Mouse (Mus musculus) kidney, adult 2 months (tissue): ENCODE measurements around the gene Tenm4.

Experiments used
- CTCF ChIP-seq: fragments of 200-500 bp; conservative IDR thresholded peaks from 2 replicates; pipeline ENCODE4 v1.5.1; 2011; ENCODE audit warnings: low read depth, mild to moderate bottlenecking, control low read depth, low read length, moderate library complexity, mixed read lengths; ENCODE audit not compliant: insufficient read depth, insufficient read length
- POLR2A ChIP-seq: fragments of 200-500 bp; IDR thresholded peaks from one replicate; pipeline ENCODE4 v1.6.1; 2011; ENCODE audit warnings: low read depth, low read length, control low read depth

DNA sequence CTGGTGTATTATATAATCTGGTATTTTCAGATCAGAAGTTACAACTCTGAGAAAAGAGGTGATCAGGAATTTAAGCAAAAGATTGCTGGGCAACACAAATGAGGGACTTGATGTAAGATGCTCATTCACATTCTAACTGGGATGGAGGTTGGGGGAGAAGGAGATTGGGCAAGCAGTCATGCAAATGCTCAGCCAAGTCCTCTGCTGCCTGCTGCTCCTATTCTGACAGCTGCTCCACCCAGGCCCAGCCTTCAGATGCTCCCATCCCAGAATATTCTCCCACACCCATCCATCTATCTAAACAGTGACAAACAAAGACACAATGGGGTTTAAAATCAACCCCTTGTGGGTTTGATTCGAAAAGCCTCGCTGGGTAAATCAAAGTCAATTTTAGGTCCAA, 43.8 kb downstream of the Tenm4 start:
- TF ChIP-seq CTCF (no peak), POLR2A (no peak)
